Mouse (Mus musculus) midbrain, postnatal 0 days (tissue): Measurements from ENCODE around the gene Dpp9. TPM values are rescaled to one million over a fixed set of nuclear protein-coding genes. Genes with fewer than 3 reads are reported as not detected.

ENCODE experiments used
- ATAC-seq: fragments of 200-750 bp; cut with Nextera tagmentation; 2 replicates; pipeline ENCODE4 v1.8.0; 2017; ENCODE audit warnings: moderate number of reproducible peaks, mild to moderate bottlenecking, moderate TSS enrichment, moderate library complexity; ENCODE audit not compliant: low FRiP score
- DNase-seq: peaks from one replicate; pipeline ENCODE4 v3.0.0-alpha.2; 2015; ENCODE audit warnings: low spot score
- H3K27ac ChIP-seq: fragments of 300-500 bp; sonication (generic); 2 replicates; pipeline ENCODE4 v1.5.1; 2014; ENCODE audit warnings: low read depth, mild to moderate bottlenecking, low read length, mixed read lengths
- H3K27me3 ChIP-seq: fragments of 300-500 bp; sonication (generic); 2 replicates; pipeline ENCODE4 v1.6.1; 2014; ENCODE audit warnings: low read length, control low read depth, mixed read lengths; ENCODE audit not compliant: insufficient read depth
- H3K36me3 ChIP-seq: fragments of 300-500 bp; sonication (generic); 2 replicates; pipeline ENCODE4 v1.6.1; 2014; ENCODE audit warnings: low read length, control low read depth, mixed read lengths; ENCODE audit not compliant: insufficient read depth
- H3K4me1 ChIP-seq: fragments of 300-500 bp; sonication (generic); 2 replicates; pipeline ENCODE4 v1.6.1; 2014; ENCODE audit warnings: mild to moderate bottlenecking, control low read depth, antibody characterized with exemption, low read length, mixed read lengths; ENCODE audit not compliant: insufficient read depth
- H3K4me2 ChIP-seq: fragments of 300-500 bp; sonication (generic); 2 replicates; pipeline ENCODE4 v1.6.1; 2014; ENCODE audit warnings: low read depth, mild to moderate bottlenecking, low read length, mixed read lengths; ENCODE audit not compliant: poor library complexity, severe bottlenecking
- H3K4me3 ChIP-seq: fragments of 300-500 bp; sonication (generic); 2 replicates; pipeline ENCODE4 v1.5.1; 2014; ENCODE audit warnings: low read depth, mild to moderate bottlenecking, low read length, moderate library complexity
- H3K9ac ChIP-seq: fragments of 300-500 bp; sonication (generic); replicated peaks from 2 replicates; pipeline ENCODE4 v1.6.1; 2014; ENCODE audit warnings: mild to moderate bottlenecking, low read length, moderate library complexity, mixed read lengths; ENCODE audit not compliant: poor library complexity, severe bottlenecking
- H3K9me3 ChIP-seq: fragments of 300-500 bp; sonication (generic); 2 replicates; pipeline ENCODE4 v1.6.1; 2016; ENCODE audit warnings: low read length, control low read depth
- CTCF ChIP-seq: IDR thresholded peaks from 2 replicates; pipeline ENCODE4 v1.5.1; 2016; ENCODE audit warnings: antibody characterized with exemption, mild to moderate bottlenecking
- whole genome bisulfite sequencing: fragments of 180-500 bp; shearing (Covaris S2); extraction: QIAGEN DNeasy Blood & Tissue Kit; methylation state at CpG from one replicate; pipeline ENCODE4 v1.1.7; 2014; 5-methylcytosine and 5-hydroxymethylcytosine counted together
- polyA plus RNA-seq: library from polyadenylated mRNA; unstranded; fragments of >200 nt; fragmentation: Nextera tagmentation; extraction: Ambion mirVana; gene quantifications from 2 replicates; pipeline ENCODE4 v1.2.1, GENCODE M21; 2015
- total RNA-seq: library from RNA; depleted of rRNA; stranded (reverse); fragments of >200 nt; gene quantifications from 2 replicates; pipeline ENCODE4 v1.2.3, GENCODE M21; 2014

The Dpp9 gene
- total and polyA plus RNA-seq, 2 experiments from 2014 or later: 19.4 to 24.6 TPM

DNA sequence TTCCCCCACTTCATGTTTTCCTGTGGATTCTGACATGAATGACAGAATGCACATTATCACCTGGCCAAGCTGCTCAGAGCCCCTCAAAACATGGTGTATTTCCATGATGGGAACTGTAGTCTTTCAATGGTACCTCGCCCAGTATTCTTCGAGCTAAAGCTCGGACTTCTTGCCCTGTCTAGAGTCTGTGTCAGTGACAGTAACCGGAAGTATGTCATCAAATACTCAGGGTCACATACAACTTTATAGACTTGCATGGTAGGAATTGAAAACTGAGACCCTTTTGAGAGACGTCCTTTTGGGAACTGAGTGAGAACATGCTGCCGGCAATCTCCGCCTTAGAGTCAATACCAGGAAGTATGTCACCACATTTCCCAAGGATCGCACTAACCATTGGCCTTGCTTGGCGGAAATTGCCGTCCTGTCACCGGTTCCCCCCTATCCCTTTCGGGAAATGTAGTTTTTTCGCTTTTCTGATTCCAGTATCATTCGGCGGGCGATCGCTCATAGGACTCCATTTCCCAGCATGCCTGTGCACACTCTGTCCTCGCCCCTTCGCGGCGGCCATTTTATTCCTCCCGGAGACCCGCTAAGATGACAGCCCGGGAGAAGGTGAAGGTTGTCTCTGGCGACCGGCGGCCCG, 37.7 kb upstream of the Dpp9 start, which contains the start of gene Fem1a:
Fem1a (plus strand) TSS at position 572 of the 643 bp plus-strand sequence.
- Histone ChIP-seq H3K4me2 (peak within 1 kb of the TSS; percentile 75), H3K36me3 (peaks cover 22% of the 10 kb centered on the region), H3K9me3 (no peaks in the 10 kb centered on the region), H3K4me3 (peak within 1 kb of the TSS; percentile 62), H3K4me1 (peaks cover 11% of the 10 kb centered on the region), H3K27me3 (no peaks in the 10 kb centered on the region), H3K9ac (peak within 1 kb of the TSS; percentile 64), H3K27ac (peak within 1 kb of the TSS; percentile 92)
- peak; percentile 99 for DNase-seq
- WGBS: 0% methylated on average over 28 of the region's 28 CpGs
- ATAC-seq: peak; percentile 93
- TF ChIP-seq CTCF: no peak

DNA sequence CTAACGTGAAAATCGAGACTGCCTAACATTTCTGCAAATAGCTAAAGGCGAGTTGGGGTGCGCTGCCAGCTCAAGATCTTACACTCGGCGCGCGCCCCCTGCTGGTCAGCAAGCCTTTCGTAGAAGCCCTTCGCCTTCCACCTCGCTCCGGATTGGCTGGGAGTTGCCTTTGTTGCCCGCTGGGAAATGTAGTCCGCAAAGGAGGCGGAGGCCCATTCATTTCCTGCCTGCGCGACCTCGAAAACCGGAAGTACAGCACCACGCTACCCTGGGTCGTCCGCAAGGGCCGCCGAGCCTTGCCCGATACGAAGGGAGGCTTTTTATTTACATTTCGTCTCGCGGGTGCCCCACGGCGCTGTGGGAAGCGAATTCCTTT, 37.1 kb upstream of the Dpp9 start:
- Histone ChIP-seq H3K4me1 (peaks cover 9% of the 10 kb centered on the region), H3K4me3 (peak overlapping the region; percentile 62), H3K9me3 (no peaks in the 10 kb centered on the region), H3K27ac (peak overlapping the region; percentile 92), H3K9ac (peak overlapping the region; percentile 56), H3K4me2 (peak overlapping the region; percentile 61), H3K36me3 (peaks cover 21% of the 10 kb centered on the region), H3K27me3 (no peaks in the 10 kb centered on the region)
- peak; percentile 99 for DNase-seq
- peak; percentile 93 for ATAC-seq
- WGBS: under 1% methylated on average over 32 of the region's 32 CpGs
- peak; percentile 95 for TF ChIP-seq CTCF

DNA sequence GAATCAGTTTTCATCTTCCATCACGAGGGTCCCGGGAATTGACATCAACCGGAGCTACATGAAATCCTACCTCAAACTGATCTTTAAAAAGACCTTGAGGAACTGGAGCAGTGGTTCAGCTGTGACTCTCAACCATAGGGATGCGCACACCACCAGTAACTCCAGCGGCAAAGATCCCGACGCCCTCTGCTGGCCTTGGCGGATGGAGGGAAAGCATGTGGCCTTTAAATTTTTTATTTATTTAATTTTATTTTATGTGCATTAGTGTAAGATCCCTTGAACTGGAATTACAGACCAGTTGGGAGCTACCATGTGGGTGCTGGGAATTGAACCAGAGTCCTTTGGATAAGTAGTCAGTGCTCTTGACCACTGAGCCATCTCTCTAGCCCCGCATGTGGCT, 36.7 kb upstream of the Dpp9 start:
- DNase-seq (peak; percentile 63), ATAC-seq (peak; percentile 9; the same call in 1 of the 2 replicates)
- H3K27ac ChIP-seq: peak overlapping the region; percentile 92
- no peak; the same call in 1 of the 2 replicates for TF ChIP-seq CTCF
- H3K36me3 ChIP-seq: peaks cover 17% of the 10 kb centered on the region
- no peak overlapping the region for H3K4me3 ChIP-seq
- H3K9me3 ChIP-seq: no peaks in the 10 kb centered on the region
- no peak overlapping the region for H3K9ac ChIP-seq
- H3K4me1 ChIP-seq: peaks cover 13% of the 10 kb centered on the region
- 15% methylated on average over 9 of the region's 9 CpGs for WGBS
- peak overlapping the region; percentile 34; the same call in 1 of the 2 replicates for H3K4me2 ChIP-seq
- no peaks in the 10 kb centered on the region for H3K27me3 ChIP-seq

DNA sequence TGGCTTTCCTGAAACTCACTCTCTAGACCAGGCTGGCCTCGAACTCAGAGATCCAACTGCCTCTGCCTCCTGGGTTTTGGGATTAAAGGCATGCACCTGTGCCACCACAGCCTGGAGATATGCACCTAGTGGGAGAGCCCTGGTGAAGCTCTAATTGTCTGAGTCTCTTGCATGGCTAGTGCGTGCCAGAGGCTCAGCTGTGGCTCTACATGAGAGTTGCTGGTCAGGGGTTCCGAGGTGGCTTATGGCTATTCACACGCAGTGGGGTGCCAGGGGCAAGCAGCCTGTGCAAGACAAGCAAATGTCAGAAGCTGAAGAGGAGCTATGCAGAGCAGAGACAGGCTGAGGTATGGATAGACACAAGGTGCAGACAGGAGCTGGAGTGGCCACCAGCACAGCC, 36.0 kb upstream of the Dpp9 start:
- H3K4me3 ChIP-seq: no peak overlapping the region
- peak overlapping the region; percentile 92 for H3K27ac ChIP-seq
- ATAC-seq (no peak), DNase-seq (no peak)
- no peaks in the 10 kb centered on the region for H3K9me3 ChIP-seq
- WGBS: 82% methylated on average over 4 of the region's 4 CpGs
- no peak overlapping the region for H3K9ac ChIP-seq
- no peak overlapping the region for H3K4me2 ChIP-seq
- peaks cover 9% of the 10 kb centered on the region; the same call in 1 of the 2 replicates for H3K4me1 ChIP-seq
- no peak for TF ChIP-seq CTCF
- peaks cover 9% of the 10 kb centered on the region for H3K36me3 ChIP-seq
- H3K27me3 ChIP-seq: no peaks in the 10 kb centered on the region

DNA sequence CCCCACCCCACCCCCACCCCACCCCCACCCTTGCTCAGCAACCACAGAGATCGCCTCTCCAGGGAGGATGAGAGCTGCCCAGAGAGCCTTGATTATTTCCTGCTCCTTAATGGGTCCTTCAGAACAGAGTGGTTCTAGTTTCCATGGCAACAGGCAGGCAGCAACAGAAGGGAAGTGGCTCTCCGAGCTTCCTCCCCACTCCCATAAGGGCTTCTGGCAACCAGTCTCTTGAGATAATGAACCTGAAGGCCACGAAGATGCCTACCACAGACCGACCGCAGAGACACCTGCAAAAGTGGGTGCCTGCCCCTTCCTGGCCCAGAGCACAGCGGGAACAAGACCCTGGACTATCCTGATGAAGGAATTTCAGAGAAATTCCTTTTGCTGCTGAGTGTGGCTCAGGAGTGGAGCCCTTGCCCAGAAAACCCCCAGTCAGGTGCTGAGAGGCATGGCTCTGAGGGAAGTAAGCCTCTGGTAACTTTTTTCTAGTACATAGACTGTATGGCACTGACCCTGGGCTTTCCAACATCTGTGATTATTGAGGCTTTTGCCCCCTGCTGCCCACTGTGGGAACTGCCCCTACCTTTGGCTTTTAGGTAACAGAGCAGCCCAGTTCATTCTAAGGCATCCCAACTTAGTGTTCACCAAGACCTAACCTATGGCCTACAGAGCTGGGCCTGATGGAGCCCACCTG, 32.6 kb upstream of the Dpp9 start:
- TF ChIP-seq CTCF: peak; percentile 77
- Histone ChIP-seq H3K27ac (peak overlapping the region; percentile 77), H3K27me3 (no peaks in the 10 kb centered on the region), H3K36me3 (no peaks in the 10 kb centered on the region), H3K9me3 (no peaks in the 10 kb centered on the region), H3K9ac (no peak overlapping the region), H3K4me3 (no peak overlapping the region), H3K4me2 (peak overlapping the region; percentile 5; the same call in 1 of the 2 replicates), H3K4me1 (peaks cover 9% of the 10 kb centered on the region; the same call in 1 of the 2 replicates)
- 14% methylated on average over 6 of the region's 6 CpGs for WGBS
- ATAC-seq: peak; percentile 25; the same call in 1 of the 2 replicates
- DNase-seq: peak; percentile 79

DNA sequence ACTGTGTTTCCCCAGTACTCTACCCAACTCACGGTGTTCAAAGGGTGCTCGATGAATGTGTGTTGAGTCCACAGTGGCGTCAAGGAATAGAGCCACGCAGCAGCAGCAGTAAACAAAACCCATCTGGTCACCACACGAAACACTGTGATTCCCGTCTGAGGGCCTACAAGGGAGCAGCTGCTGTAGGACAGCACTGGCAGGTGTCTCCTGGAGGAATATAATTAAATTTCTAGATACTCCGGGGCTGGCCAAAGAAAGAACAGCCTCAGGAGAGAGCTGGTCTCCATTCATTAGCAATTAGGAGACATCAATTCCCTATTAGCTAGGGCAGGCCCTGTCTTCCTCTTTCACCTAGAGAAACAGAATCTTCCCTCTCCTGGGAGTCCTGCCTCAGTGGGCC, 26.9 kb upstream of the Dpp9 start:
- WGBS: 49% methylated on average over 7 of the region's 7 CpGs
- Histone ChIP-seq H3K27me3 (no peaks in the 10 kb centered on the region), H3K36me3 (no peaks in the 10 kb centered on the region), H3K27ac (no peak overlapping the region), H3K4me1 (peaks cover 4% of the 10 kb centered on the region; the same call in 1 of the 2 replicates), H3K4me2 (no peak overlapping the region), H3K9ac (no peak overlapping the region), H3K4me3 (no peak overlapping the region), H3K9me3 (no peaks in the 10 kb centered on the region)
- DNase-seq: no peak
- ATAC-seq: no peak
- TF ChIP-seq CTCF: no peak
